Mouse (Mus musculus) brain, embryonic 18.5 days (tissue): Measurements from ENCODE around the gene Pdzd2.

Experiments
- DNase-seq: peaks from one replicate; pipeline ENCODE4 v3.0.0-alpha.2; 2012; ENCODE audit warnings: low read depth, low spot score

Gene Pdzd2

GRCm38 (mm10) chr15:12432320-12432719, 307.4 kb downstream of the Pdzd2 start:
- DNase-seq: no peak

- no peak for DNase-seq
Measured at GRCm38 (mm10) chr15:12431684-12432083, 308.0 kb downstream of the Pdzd2 start.

DNA sequence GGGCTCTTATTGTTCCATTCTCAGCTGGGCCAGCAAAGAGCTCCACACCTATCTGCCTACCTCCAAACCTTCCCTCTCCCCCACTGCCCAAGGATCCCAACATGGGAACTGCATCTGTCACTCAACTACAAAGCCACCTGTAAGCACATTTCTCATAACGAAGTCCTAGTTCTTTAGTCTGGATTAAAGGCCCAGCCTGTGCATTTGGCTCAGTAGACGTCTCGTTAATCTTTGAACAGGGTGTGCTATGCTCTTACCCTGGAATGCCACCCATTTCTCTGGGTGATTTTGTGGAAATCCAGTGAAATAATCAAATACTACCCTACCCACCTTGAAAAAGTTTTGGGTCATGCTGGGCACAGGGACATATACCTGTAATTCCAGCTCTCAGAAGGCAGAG, 308.5 kb downstream of the Pdzd2 start:
- DNase-seq: no peak

- no peak for DNase-seq
Measured at GRCm38 (mm10) chr15:12430670-12431069, 309.1 kb downstream of the Pdzd2 start.

- no peak for DNase-seq
Measured at GRCm38 (mm10) chr15:12429572-12430431, 309.9 kb downstream of the Pdzd2 start.

DNA sequence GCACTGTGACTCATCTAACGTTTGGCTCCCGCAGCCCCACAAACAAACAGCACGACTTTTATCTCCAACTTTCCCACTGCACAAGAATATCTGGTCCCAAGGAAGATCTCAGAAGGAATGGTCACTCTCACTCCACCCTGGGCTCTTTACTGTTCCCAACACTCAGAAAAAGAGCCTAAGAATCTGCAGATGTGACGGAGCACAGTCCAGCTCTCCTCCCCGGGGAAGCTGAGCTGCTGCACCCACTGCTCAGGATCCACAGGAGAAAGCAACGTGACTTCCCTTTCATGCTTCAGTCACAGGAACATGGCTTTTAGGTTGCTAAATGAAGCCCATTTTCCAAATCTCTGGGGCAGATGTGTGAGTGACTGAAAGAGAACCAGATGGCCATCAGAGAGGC, 311.9 kb downstream of the Pdzd2 start:
- no peak for DNase-seq

DNA sequence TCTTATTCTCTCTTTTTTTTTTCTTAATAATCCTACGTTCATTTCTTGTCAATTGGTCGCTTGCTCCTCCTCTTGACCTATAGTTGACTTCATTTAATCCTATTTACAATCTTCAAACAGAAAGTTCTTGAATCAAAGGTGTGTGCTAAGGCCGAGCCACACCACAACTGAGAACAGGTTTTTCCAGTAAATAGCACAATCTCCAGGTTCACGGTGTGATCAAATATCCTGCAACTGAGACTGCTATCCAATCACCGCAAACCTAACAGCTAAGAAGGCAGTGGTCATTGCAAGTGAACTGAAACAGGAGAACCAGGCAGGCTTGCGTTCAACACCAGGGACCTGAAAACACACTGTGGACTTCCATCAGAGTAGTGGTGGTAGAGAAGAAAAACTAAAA, 313.4 kb downstream of the Pdzd2 start:
- DNase-seq: no peak

DNA sequence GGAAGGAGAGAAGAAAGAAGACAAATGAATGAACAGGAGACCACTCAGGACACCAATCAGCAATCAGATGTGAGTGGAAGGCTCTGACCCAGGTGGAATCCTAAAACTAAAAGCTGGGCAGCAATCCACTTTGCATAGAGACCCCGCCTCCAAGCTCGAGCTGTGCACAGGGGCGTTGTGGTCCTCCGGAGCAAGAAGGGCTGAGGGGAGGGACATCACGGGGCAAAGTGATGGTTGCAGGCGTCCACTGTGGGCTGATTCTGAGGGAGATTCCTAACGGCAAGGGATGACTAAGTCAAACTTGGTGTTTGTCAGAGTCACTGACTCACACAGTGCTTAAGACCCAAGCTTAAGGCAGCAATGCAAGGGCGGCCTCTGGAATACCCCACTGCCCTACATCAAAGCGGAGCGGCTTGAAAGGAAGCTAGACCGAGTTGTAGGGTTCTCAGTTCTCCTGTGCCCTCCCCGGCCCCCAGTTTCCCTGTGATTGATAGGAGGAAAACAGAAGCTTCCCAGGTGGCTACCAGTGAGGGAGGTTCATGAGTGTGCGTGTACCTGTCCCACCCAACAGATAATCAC, 314.6 kb downstream of the Pdzd2 start:
- DNase-seq: no peak

DNA sequence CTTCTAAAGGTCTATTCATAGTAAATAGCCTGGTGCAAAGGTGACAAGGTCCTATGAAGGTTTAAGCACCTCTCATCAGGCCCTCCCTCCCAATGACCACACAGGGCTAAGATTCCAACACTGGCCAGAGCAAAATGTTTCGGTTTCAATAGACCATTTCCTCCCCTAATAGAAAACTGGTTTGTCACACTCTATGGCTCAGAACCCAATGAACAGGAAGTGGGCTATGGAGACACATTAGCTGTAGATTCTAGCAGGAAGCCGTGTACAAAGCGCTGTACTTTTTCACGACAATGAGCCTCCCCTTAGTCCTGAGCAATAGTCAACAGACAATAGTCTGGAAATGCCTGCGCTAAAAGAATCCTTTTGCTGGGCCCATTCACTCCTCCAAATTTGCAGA, 315.5 kb downstream of the Pdzd2 start:
- DNase-seq: no peak

DNA sequence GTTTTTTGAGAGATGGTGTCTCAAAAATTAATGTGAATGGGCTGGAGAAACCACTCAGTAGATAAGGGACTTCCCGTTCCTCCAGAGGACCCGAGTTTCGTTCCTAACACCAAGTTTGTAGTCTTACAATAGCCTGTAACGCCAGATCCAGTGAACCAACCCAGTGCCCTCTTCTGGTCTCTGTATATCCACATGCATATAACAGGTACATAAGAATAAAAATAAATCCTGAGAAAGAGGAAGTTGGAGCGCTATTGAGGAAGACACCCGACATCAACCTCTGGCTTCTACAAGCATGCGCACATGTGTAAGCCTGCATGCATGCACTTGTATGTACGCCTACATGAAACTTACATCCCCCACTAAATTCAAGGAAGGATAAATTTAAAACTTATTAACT, 318.8 kb downstream of the Pdzd2 start:
- no peak for DNase-seq

GRCm38 (mm10) chr15:12420376-12420775, 319.3 kb downstream of the Pdzd2 start:
- no peak for DNase-seq

GRCm38 (mm10) chr15:12419446-12419845, 320.3 kb downstream of the Pdzd2 start:
- no peak for DNase-seq

- DNase-seq: no peak
Measured at GRCm38 (mm10) chr15:12415536-12416200, 324.1 kb downstream of the Pdzd2 start.

DNA sequence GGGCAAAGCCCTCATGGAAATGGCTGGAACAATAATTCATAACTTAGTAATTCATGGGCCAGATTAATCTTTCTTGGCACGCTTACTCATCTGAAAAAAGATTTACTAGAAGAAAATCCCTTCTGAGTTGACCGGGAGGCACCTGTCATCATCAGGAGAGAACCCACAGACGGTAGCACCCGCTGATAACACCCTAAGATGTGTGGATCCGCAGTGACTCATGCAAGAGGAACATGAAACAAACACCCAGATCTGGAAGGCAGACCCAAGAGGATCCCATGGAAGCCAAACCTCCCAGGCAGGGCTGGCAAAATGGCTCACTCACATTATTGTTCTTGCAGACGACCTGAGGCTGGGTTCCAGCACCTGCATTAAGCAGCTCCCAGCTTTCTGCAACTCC, 325.0 kb downstream of the Pdzd2 start:
- no peak for DNase-seq

DNA sequence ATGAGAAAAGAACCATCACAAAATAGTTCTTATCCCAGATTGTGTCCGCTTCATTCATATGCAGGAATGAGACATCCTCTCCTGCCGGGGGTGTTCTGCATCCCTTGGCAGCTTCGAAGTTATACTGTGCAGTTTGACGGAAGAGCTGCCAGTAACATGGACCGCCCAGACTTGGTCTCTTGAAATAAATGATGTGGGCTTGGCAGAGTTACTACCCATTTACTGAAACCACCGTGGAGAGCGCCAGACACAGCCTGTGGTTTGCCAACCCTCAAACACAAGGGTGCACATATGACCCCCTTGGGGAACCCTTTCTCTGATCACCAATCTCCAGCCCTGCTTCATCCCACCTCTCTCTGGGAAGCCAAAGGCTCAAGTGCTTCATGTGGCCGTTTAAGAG, 331.5 kb downstream of the Pdzd2 start:
- peak; percentile 10 for DNase-seq

DNA sequence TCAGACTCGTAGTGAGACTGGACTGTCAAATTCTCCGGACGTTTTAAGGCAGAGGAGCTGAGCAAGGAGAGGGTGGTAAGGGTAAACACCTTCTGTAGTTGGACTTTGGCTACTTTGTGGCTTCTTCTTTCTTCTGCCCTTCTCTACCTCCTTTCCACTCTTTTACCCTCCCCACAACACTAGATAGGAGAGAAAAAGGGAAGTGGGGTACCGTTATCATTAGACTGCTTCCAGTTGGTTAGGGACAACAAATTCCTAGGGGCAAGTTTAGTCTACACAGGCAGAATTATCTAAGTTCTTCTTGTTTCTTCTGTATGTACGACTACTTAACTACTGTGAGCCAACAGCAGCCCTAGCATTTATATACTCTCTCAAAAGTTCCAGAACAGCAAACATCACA, 334.1 kb downstream of the Pdzd2 start:
- no peak for DNase-seq

- DNase-seq: no peak
Measured at GRCm38 (mm10) chr15:12397032-12397431, 342.7 kb downstream of the Pdzd2 start.

DNA sequence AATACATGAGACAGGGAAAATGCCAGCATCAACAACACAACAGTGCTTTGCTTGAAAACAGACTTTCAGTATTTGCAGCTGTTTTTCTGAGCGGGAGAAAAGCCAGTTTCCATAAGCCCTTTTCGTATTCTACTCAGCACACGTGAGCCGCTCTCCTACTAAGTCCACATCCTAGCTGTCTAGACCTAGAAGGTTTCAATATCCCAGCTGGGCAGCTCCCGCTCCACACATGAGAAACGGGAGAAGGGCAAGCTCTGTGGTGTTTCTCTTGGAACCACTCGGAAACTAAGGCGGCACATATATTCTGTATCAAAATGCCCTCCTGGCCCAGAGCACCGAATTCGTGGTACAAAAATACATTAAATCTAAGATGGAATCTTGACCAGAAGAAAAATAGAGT, 345.0 kb downstream of the Pdzd2 start:
- DNase-seq: no peak

- DNase-seq: no peak
Measured at GRCm38 (mm10) chr15:12388726-12389489, 350.8 kb downstream of the Pdzd2 start.

DNA sequence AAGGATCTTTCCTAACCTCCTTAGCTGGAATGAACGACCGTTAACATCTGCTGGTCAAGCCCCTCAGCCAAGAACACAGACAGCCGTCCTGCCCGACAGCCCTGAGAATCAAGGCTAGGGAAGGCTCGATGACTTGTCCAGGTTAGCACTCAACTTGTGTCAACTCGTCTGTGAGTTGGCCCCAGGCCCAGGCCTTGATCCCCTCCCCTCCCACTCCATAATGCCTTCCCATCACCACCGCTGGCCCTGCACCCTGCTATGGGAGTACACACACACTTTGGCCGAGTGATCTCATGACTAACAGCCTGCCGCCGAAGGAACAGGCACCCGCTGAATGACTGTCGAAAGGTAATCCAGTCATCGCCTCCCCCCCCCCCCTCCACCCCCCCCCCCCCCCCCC, 355.0 kb downstream of the Pdzd2 start:
- no peak for DNase-seq

GRCm38 (mm10) chr15:12380548-12380947, 359.2 kb downstream of the Pdzd2 start:
- no peak for DNase-seq

DNA sequence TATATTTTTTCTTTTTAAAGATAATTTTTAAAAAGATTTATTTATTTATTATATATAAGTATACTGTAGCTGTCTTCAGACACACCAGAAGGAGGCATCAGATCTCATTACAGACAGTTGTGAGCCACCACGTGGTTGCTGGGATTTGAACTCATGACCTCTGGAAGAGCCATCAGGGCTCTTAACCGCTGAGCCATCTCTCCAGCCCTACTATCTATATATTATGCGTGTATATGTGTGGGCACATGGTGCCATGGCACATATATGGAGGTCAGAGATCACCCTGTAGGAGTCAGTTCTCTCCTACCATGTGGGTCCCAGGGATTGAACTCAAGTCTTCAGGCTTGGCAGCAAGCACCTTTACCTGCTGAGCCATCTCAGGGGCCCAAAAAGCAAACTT, 359.7 kb downstream of the Pdzd2 start:
- DNase-seq: no peak
